Mouse (Mus musculus) liver, embryonic 11.5 days (tissue): ENCODE measurements around the gene Parp11. TPM values are rescaled to one million over a fixed set of nuclear protein-coding genes. Genes with fewer than 3 reads are reported as not detected.

ENCODE experiments used
- ATAC-seq: fragments of 200-750 bp; cut with Nextera tagmentation; replicated peaks from 2 replicates; pipeline ENCODE4 v1.8.0; 2017; ENCODE audit warnings: moderate number of reproducible peaks, mild to moderate bottlenecking, moderate TSS enrichment, moderate library complexity; ENCODE audit not compliant: low FRiP score
- DNase-seq: peaks from one replicate; pipeline ENCODE4 v3.0.0-alpha.2; 2017; ENCODE audit warnings: low spot score
- H3K27ac ChIP-seq: fragments of 300-500 bp; sonication (generic); 2 replicates; pipeline ENCODE4 v1.5.1; 2014; ENCODE audit warnings: mild to moderate bottlenecking, low read depth, low read length, control low read depth
- H3K27me3 ChIP-seq: fragments of 300-500 bp; sonication (generic); replicated peaks from 2 replicates; pipeline ENCODE4 v1.6.1; 2014; ENCODE audit warnings: low read length, mixed read lengths; ENCODE audit not compliant: control insufficient read depth, insufficient read depth
- H3K36me3 ChIP-seq: fragments of 300-500 bp; sonication (generic); 2 replicates; pipeline ENCODE4 v1.6.1; 2014; ENCODE audit warnings: mild to moderate bottlenecking, low read length, moderate library complexity, mixed read lengths; ENCODE audit not compliant: control insufficient read depth, insufficient read depth
- H3K4me1 ChIP-seq: fragments of 300-500 bp; sonication (generic); replicated peaks from 2 replicates; pipeline ENCODE4 v1.6.1; 2014; ENCODE audit warnings: low read length, mixed read lengths; ENCODE audit not compliant: control insufficient read depth, insufficient read depth
- H3K4me2 ChIP-seq: fragments of 300-500 bp; sonication (generic); 2 replicates; pipeline ENCODE4 v1.6.1; 2014; ENCODE audit warnings: mild to moderate bottlenecking, control low read depth, moderate library complexity
- H3K4me3 ChIP-seq: fragments of 300-500 bp; sonication (generic); 2 replicates; pipeline ENCODE4 v1.5.1; 2014; ENCODE audit warnings: low read depth, low read length, control low read depth
- H3K9ac ChIP-seq: fragments of 300-500 bp; sonication (generic); 2 replicates; pipeline ENCODE4 v1.6.1; 2014; ENCODE audit warnings: low read depth, low read length, control low read depth
- H3K9me3 ChIP-seq: fragments of 300-500 bp; sonication (generic); 2 replicates; pipeline ENCODE4 v1.6.1; 2016; ENCODE audit warnings: low read length, inconsistent platforms, mixed read lengths; ENCODE audit not compliant: control insufficient read depth
- whole genome bisulfite sequencing: fragments of 180-500 bp; shearing (Covaris S2); extraction: QIAGEN DNeasy Blood & Tissue Kit; methylation state at CpG from one replicate; pipeline ENCODE4 v1.1.7; 2014; 5-methylcytosine and 5-hydroxymethylcytosine counted together
- polyA plus RNA-seq: library from polyadenylated mRNA; unstranded; fragments of >200 nt; fragmentation: Nextera tagmentation; extraction: Ambion mirVana; gene quantifications from 2 replicates; pipeline ENCODE4 v1.2.1, GENCODE M21; 2014

The Parp11 gene
- polyA plus RNA-seq, 1 experiment from 2014 or later: 16.1 TPM

GRCm38 (mm10) chr6:127440416-127441104, 6.1 kb upstream of the Parp11 start:
- WGBS: 55% methylated on average over 14 of the region's 14 CpGs
- H3K4me2 ChIP-seq: no peak overlapping the region
- H3K27ac ChIP-seq: no peak overlapping the region

GRCm38 (mm10) chr6:127442584-127442983, 4.1 kb upstream of the Parp11 start:
- DNase-seq: no peak
- Histone ChIP-seq H3K27me3 (no peaks in the 10 kb centered on the region), H3K9ac (no peak overlapping the region), H3K36me3 (no peaks in the 10 kb centered on the region), H3K4me2 (no peak overlapping the region), H3K4me1 (no peaks in the 10 kb centered on the region), H3K9me3 (no peaks in the 10 kb centered on the region), H3K4me3 (no peak overlapping the region), H3K27ac (no peak overlapping the region)
- ATAC-seq: no peak
- 58% methylated on average over 4 of the region's 4 CpGs for WGBS

More at GRCm38 (mm10) chr6:127440416-127441104, 6.1 kb upstream of the Parp11 start:
- no peak for ATAC-seq
- no peak overlapping the region for H3K4me3 ChIP-seq
- no peaks in the 10 kb centered on the region for H3K9me3 ChIP-seq
- no peaks in the 10 kb centered on the region for H3K36me3 ChIP-seq
- H3K9ac ChIP-seq: no peak overlapping the region
- no peak for DNase-seq
- no peaks in the 10 kb centered on the region for H3K4me1 ChIP-seq
- no peaks in the 10 kb centered on the region for H3K27me3 ChIP-seq

- H3K36me3 ChIP-seq: no peaks in the 10 kb centered on the region
- no peak overlapping the region for H3K27ac ChIP-seq
- no peak overlapping the region for H3K4me3 ChIP-seq
- no peaks in the 10 kb centered on the region for H3K4me1 ChIP-seq
- H3K9ac ChIP-seq: no peak overlapping the region
- DNase-seq (no peak), ATAC-seq (no peak)
- peaks cover 3% of the 10 kb centered on the region; the same call in 1 of the 2 replicates for H3K27me3 ChIP-seq
- H3K4me2 ChIP-seq: no peak overlapping the region
- H3K9me3 ChIP-seq: no peaks in the 10 kb centered on the region
- 54% methylated on average over 2 of the region's 2 CpGs for WGBS
These were observed 2.7 kb upstream of the Parp11 start for GRCm38 (mm10) chr6:127443910-127444309.

GRCm38 (mm10) chr6:127444466-127444865, 2.2 kb upstream of the Parp11 start:
- no peaks in the 10 kb centered on the region for H3K36me3 ChIP-seq

GRCm38 (mm10) chr6:127447686-127448460, 1.2 kb downstream of the Parp11 start:
- ATAC-seq: no peak
- no peak overlapping the region for H3K9ac ChIP-seq
- 54% methylated on average over 10 of the region's 10 CpGs for WGBS
- H3K4me2 ChIP-seq: no peak overlapping the region
- no peak overlapping the region for H3K4me3 ChIP-seq
- DNase-seq: no peak
- no peak overlapping the region for H3K27ac ChIP-seq
- H3K36me3 ChIP-seq: no peaks in the 10 kb centered on the region
- peaks cover 3% of the 10 kb centered on the region; the same call in 1 of the 2 replicates for H3K27me3 ChIP-seq
- H3K4me1 ChIP-seq: no peaks in the 10 kb centered on the region
- H3K9me3 ChIP-seq: no peaks in the 10 kb centered on the region

More at GRCm38 (mm10) chr6:127444466-127444865, 2.2 kb upstream of the Parp11 start:
- Histone ChIP-seq H3K4me2 (no peak overlapping the region), H3K9ac (no peak overlapping the region), H3K27ac (no peak overlapping the region), H3K27me3 (peaks cover 3% of the 10 kb centered on the region; the same call in 1 of the 2 replicates), H3K4me1 (no peaks in the 10 kb centered on the region), H3K9me3 (no peaks in the 10 kb centered on the region), H3K4me3 (no peak overlapping the region)
- 59% methylated on average over 4 of the region's 4 CpGs for WGBS
- ATAC-seq (peak; percentile 91), DNase-seq (no peak)

- DNase-seq (no peak), ATAC-seq (no peak)
- H3K36me3 ChIP-seq: no peaks in the 10 kb centered on the region
- no peak overlapping the region for H3K27ac ChIP-seq
- H3K9ac ChIP-seq: no peak overlapping the region
- H3K9me3 ChIP-seq: no peaks in the 10 kb centered on the region
- H3K4me1 ChIP-seq: no peaks in the 10 kb centered on the region
- H3K27me3 ChIP-seq: peaks cover 3% of the 10 kb centered on the region; the same call in 1 of the 2 replicates
- WGBS: 66% methylated on average over 2 of the region's 2 CpGs
- no peak overlapping the region for H3K4me3 ChIP-seq
- no peak overlapping the region for H3K4me2 ChIP-seq
These were observed 2.2 kb downstream of the Parp11 start for GRCm38 (mm10) chr6:127448869-127449268.

GRCm38 (mm10) chr6:127449531-127450422, 3.1 kb downstream of the Parp11 start:
- H3K27me3 ChIP-seq: peaks cover 3% of the 10 kb centered on the region; the same call in 1 of the 2 replicates
- no peak overlapping the region for H3K4me3 ChIP-seq
- no peaks in the 10 kb centered on the region for H3K36me3 ChIP-seq
- H3K27ac ChIP-seq: no peak overlapping the region
- no peaks in the 10 kb centered on the region for H3K9me3 ChIP-seq
- WGBS: 42% methylated on average over 10 of the region's 10 CpGs
- no peak overlapping the region for H3K4me2 ChIP-seq
- DNase-seq (no peak), ATAC-seq (no peak)
- no peaks in the 10 kb centered on the region; the same call in 1 of the 2 replicates for H3K4me1 ChIP-seq
- no peak overlapping the region for H3K9ac ChIP-seq
